Comparison of ENCODE assay signal across 23 mouse cellular contexts in the genomic region with DNA sequence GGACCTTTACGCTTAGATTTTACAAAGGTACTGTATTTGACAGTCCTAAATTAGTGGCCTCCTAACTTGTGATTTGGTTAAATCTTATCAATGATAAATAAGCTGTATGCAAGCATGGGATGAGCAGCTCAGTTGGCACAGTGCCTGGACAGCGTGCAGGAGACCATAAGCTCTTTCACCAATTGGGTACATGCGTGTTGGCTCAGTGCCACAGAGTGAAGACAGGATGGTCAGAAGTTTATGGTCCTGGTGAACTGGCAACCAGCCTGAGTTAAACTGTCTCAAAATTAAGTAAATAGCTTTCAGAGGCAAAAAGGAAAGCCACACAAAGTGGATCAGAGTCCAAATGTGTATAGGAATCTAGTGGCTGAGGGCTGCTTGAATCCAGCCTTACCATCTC. TPM values are rescaled to one million over a fixed set of nuclear protein-coding genes. Genes with fewer than 3 reads are reported as not detected.
DNase-seq lines count a peak whose midpoint lies in the region; ATAC-seq and TF ChIP-seq lines count a peak whose summit lies in the region.
"Had no signal": no experiment of that assay in that cellular context is flagged by ENCODE, and none has a peak within 500 bp of the region (broad histone marks: within the 10 kb centered on the region; RNA-seq: fewer than 3 reads in every experiment).

No protein-coding gene starts in this region.

- no peak for TF ChIP-seq CTCF in cerebellum, adult 2 months (IDR thresholded peaks at IDR 0.05; ENCODE audit: borderline replicate concordance, insufficient read depth, low read depth, low read length)
- TF ChIP-seq CTCF in liver, adult 2 months (IDR thresholded peaks at IDR 0.05; ENCODE audit: low read depth, low read length) = no peak
- no peak for TF ChIP-seq CTCF in kidney, postnatal 0 days (IDR thresholded peaks at IDR 0.05; ENCODE audit: low read depth)

- no peaks in the 10 kb centered on the region for H3K27me3 ChIP-seq in cerebellum, adult 2 months (ENCODE audit: control insufficient read depth, insufficient read depth, low read length)
- H3K27me3 ChIP-seq in liver, adult 2 months (ENCODE audit: control insufficient read depth, insufficient read depth, low read length) = no peaks in the 10 kb centered on the region
- H3K27me3 ChIP-seq in liver, embryonic 12.5 days (replicated peaks) = no peaks in the 10 kb centered on the region
- H3K27me3 ChIP-seq in kidney, postnatal 0 days (ENCODE audit: insufficient read depth, low read length) = no peaks in the 10 kb centered on the region
- H3K27me3 ChIP-seq: CH12.LX; lung, embryonic 15.5 days; neural tube, embryonic 13.5 days had no signal

- H3K36me3 ChIP-seq in liver, adult 2 months (ENCODE audit: control insufficient read depth, insufficient read depth, low read length) = peaks cover 75% of the 10 kb centered on the region
- H3K36me3 ChIP-seq in liver, embryonic 12.5 days = peaks cover 100% of the 10 kb centered on the region
- peaks cover 65% of the 10 kb centered on the region for H3K36me3 ChIP-seq in kidney, postnatal 0 days (ENCODE audit: insufficient read depth, low read length)

- 42% methylated on average over 3 of the region's 3 CpGs for WGBS in cerebellum, adult 2 months
- 51% methylated on average over 3 of the region's 3 CpGs for WGBS in liver, adult 2 months
- 93% methylated on average over 3 of the region's 3 CpGs for WGBS in liver, embryonic 12.5 days (ENCODE audit: insufficient replicate concordance)
- WGBS in kidney, postnatal 0 days = 82% methylated on average over 3 of the region's 3 CpGs

- no peak overlapping the region for H3K4me3 ChIP-seq in cerebellum, adult 2 months (replicated peaks; ENCODE audit: insufficient read depth, low read depth, low read length)
- no peak overlapping the region for H3K4me3 ChIP-seq in liver, adult 2 months (ENCODE audit: insufficient read depth, low read depth, low read length)
- H3K4me3 ChIP-seq in liver, embryonic 12.5 days = no peak overlapping the region
- H3K4me3 ChIP-seq in kidney, postnatal 0 days (replicated peaks; ENCODE audit: low read depth, low read length) = no peak overlapping the region
- H3K4me3 ChIP-seq: erythroblast, embryonic 14.5 days; lung, embryonic 15.5 days; neural tube, embryonic 13.5 days had no signal

- no peaks in the 10 kb centered on the region for H3K4me1 ChIP-seq in cerebellum, adult 2 months (ENCODE audit: control insufficient read depth, insufficient read depth, low read length)
- no peaks in the 10 kb centered on the region for H3K4me1 ChIP-seq in liver, adult 2 months (ENCODE audit: control insufficient read depth, insufficient read depth, low read length)
- no peaks in the 10 kb centered on the region for H3K4me1 ChIP-seq in liver, embryonic 12.5 days
- H3K4me1 ChIP-seq in kidney, postnatal 0 days (replicated peaks; ENCODE audit: insufficient read depth, low read length) = no peaks in the 10 kb centered on the region
- H3K4me1 ChIP-seq: lung, embryonic 15.5 days; neural tube, embryonic 13.5 days had no signal

- no peak overlapping the region for H3K4me2 ChIP-seq in liver, embryonic 12.5 days
- H3K4me2 ChIP-seq in kidney, postnatal 0 days (ENCODE audit: low read length) = no peak overlapping the region
- H3K4me2 ChIP-seq: lung, embryonic 15.5 days; neural tube, embryonic 13.5 days had no signal

- H3K27ac ChIP-seq in cerebellum, adult 2 months (ENCODE audit: insufficient read depth, low read length) = no peak overlapping the region
- H3K27ac ChIP-seq in liver, adult 2 months (replicated peaks; ENCODE audit: insufficient read depth, low read depth, low read length) = no peak overlapping the region
- H3K27ac ChIP-seq in liver, embryonic 12.5 days = no peak overlapping the region
- no peak overlapping the region for H3K27ac ChIP-seq in kidney, postnatal 0 days
- H3K27ac ChIP-seq: lung, embryonic 15.5 days; neural tube, embryonic 13.5 days had no signal

- peak; percentile 29 to 33 for DNase-seq in cerebellum, adult 2 months
- DNase-seq in cerebellum, adult 9-10 months = no peak
- peak; percentile 19 for DNase-seq in liver, adult 2 months (ENCODE audit: extremely low read depth, low read depth, low spot score)
- DNase-seq in MN1 (ENCODE audit: low spot score) = peak; percentile 71
- no peak for DNase-seq in kidney, postnatal 0 days (ENCODE audit: low spot score)
- no peak for DNase-seq in heart, postnatal 14 days
- DNase-seq in gastrocnemius, adult 8-10 months (ENCODE audit: low spot score in 2 of 2) = no peak
- DNase-seq: cerebellum, adult 18-20 months; forebrain, postnatal 0 days; gastrocnemius, postnatal 10 days; layer of hippocampus, postnatal 36 days had no signal

- intact Hi-C loops in heart, postnatal 14 days (cut with DNase I) = loop anchor here (5.0 kb wide), 1 partner anchor 37 kb away; no protein-coding TSS in a partner anchor

- no peaks in the 10 kb centered on the region for H3K79me2 ChIP-seq in liver, adult 2 months (ENCODE audit: control insufficient read depth, insufficient read depth, low read length)

- H3K9me3 ChIP-seq in liver, embryonic 12.5 days (replicated peaks) = no peaks in the 10 kb centered on the region
- no peaks in the 10 kb centered on the region for H3K9me3 ChIP-seq in kidney, postnatal 0 days (replicated peaks; ENCODE audit: low read length)
- H3K9me3 ChIP-seq: lung, embryonic 15.5 days; neural tube, embryonic 13.5 days had no signal

- ATAC-seq in liver, embryonic 12.5 days = no peak
- ATAC-seq in kidney, postnatal 0 days (replicated peaks; ENCODE audit: low FRiP score, low read depth) = peak; percentile 61; the same call in 1 of the 2 replicates
- ATAC-seq: forebrain, postnatal 0 days; hindbrain, embryonic 16.5 days had no signal

- TF ChIP-seq POLR2A in cerebellum, adult 2 months (IDR thresholded peaks at IDR 0.05; ENCODE audit: borderline replicate concordance, insufficient read depth, low read length) = no peak
- TF ChIP-seq POLR2A in liver, adult 2 months (IDR thresholded peaks at IDR 0.05; ENCODE audit: extremely low read depth, insufficient read depth, low read length) = no peak

- H3K9ac ChIP-seq in liver, adult 2 months (ENCODE audit: low read depth, low read length) = no peak overlapping the region
- no peak overlapping the region for H3K9ac ChIP-seq in liver, embryonic 12.5 days
- H3K9ac ChIP-seq in kidney, postnatal 0 days (ENCODE audit: low read depth, low read length) = no peak overlapping the region
- H3K9ac ChIP-seq: forebrain, postnatal 0 days; lung, embryonic 15.5 days; neural tube, embryonic 13.5 days had no signal

RNA-seq across cellular contexts. Expression of a gene that starts 20.0 kb away (rescaled TPM):
- polyA plus RNA-seq in cerebellum, adult 2 months (2012; rRNA removed) = not detected in 2 replicates
- not detected in 2 replicates for total RNA-seq in liver, adult 2 months (2014; rRNA removed)
- polyA plus RNA-seq in liver, adult 2 months (2012; rRNA removed) = 0.62 and 0.90 TPM in 2 replicates
- not detected in 2 replicates for polyA plus RNA-seq in liver, embryonic 12.5 days (2016; fragmentation: Nextera tagmentation; extraction: Ambion mirVana)
- not detected in 2 replicates for polyA plus RNA-seq in kidney, postnatal 0 days (2015; fragmentation: Nextera tagmentation; extraction: Ambion mirVana)
- not detected for total RNA-seq in heart, postnatal 14 days (2021)
- not detected for total RNA-seq in gastrocnemius, adult 8-10 months (2022)
- total RNA-seq: CH12.LX; forebrain, postnatal 0 days; gastrocnemius, postnatal 10 days; heart, adult 8-10 months; heart, postnatal 25 days; layer of hippocampus, postnatal 36 days; megakaryocyte progenitor cell, adult 5-6 weeks; monocyte, adult 5-6 weeks had no signal
- polyA plus RNA-seq: erythroblast, embryonic 14.5 days; forebrain, postnatal 0 days; hindbrain, embryonic 16.5 days; limb, embryonic 11.5 days; lung, embryonic 15.5 days; neural tube, embryonic 13.5 days; small intestine, adult 2 months had no signal

RNA-seq across cellular contexts. Expression of a gene that starts 28.6 kb away (rescaled TPM):
- polyA plus RNA-seq in cerebellum, adult 2 months (2012; rRNA removed) = 42.6 and 50.0 TPM in 2 replicates
- 55.6 and 57.5 TPM in 2 replicates for total RNA-seq in liver, adult 2 months (2014; rRNA removed)
- polyA plus RNA-seq in liver, adult 2 months (2012; rRNA removed) = 125 and 126 TPM in 2 replicates
- polyA plus RNA-seq in liver, embryonic 12.5 days (2016; fragmentation: Nextera tagmentation; extraction: Ambion mirVana) = 55.7 and 56.5 TPM in 2 replicates
- polyA plus RNA-seq in kidney, postnatal 0 days (2015; fragmentation: Nextera tagmentation; extraction: Ambion mirVana) = 53.0 and 61.1 TPM in 2 replicates
- 10 to 100 TPM; 23.7 to 24.9 TPM for total RNA-seq in heart, postnatal 14 days (2021)
- 1 to 10 TPM; 3.9 to 5.7 (median 5.3) TPM for total RNA-seq in gastrocnemius, adult 8-10 months (2022)

Comparison
In these comparisons a context has a peak if more than half of its experiments do, and no peak if none do; other contexts are left out.
1. DNase-seq: peak in cerebellum, adult 2 months (2 of 2), liver, adult 2 months (single experiment) and MN1 (single experiment); none in cerebellum, adult 9-10 months (single experiment), kidney, postnatal 0 days (single experiment), heart, postnatal 14 days (0 of 2) and gastrocnemius, adult 8-10 months (0 of 2).